Mouse (Mus musculus): ENCODE measurements around the gene Nyap1. TPM values are rescaled to one million over a fixed set of nuclear protein-coding genes. Genes with fewer than 3 reads are reported as not detected.

Gene Nyap1
- polyA plus RNA-seq, 1 experiment from 2014 or later = 0.23 TPM

DNA sequence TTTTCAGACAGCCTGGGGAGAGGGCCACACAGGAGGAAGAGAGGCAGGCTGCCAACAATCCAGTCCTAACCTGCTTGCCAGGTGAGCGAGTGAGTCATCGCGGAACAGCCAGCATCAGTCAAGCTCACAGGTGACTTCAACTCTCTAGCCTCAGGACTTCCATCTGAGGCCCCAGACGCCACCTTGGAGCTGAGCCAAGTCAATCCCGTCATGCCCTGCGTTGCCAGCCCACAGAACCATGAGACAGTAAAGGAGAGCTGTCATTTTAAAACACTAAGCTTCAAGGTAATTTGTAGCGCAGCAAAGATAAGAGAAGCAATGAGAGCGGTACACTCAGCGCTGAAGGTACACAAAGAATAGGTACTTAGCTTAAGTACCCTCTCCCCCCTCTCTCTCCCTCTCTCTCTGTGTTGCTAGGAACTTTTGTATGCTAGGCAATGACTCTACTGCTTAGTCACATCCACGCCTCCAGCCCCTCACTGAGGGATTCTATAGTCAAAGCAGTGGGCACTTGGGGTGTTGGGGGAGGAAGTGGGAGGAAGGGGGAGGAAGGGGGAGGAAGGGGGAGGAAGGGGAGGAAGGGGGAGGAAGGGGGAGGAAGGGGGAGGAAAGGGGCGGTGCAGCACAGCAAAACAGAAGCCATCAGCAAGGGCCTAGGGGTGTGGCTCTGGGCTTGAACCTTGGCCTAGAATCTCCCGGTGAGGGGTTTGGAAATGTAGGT is 34.3 kb downstream of the Nyap1 start:
- peak overlapping the region; percentile 76 for H3K27ac ChIP-seq
- H3K36me3 ChIP-seq (ENCODE audit: inconsistent target) = no peaks in the 10 kb centered on the region
- WGBS (ENCODE audit: missing documents) = 11% methylated on average over 12 of the region's 12 CpGs
- H3K79me2 ChIP-seq (ENCODE audit: inconsistent target) = no peaks in the 10 kb centered on the region
- H3K4me3 ChIP-seq (ENCODE audit: inconsistent target) = no peak overlapping the region

DNA sequence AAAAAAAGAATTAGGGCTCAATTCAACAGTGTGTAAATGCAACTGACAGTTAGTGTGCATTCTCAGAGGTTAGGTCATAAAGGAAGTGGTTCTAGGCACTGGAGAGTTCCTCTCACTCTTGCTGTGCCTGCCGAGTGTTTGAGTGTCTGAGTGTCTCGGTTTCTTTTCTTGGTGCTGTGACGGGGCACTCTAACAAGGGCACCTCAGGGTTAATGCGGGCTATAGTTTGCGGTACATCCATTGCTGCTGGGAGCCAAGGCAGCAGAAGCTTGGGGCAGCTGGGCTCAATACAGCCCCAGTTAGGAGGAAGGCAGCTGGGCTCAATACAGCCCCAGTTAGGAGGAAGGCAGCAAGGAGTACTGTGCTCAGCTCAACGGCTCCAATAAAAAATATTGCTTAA is 36.2 kb downstream of the Nyap1 start:
- Histone ChIP-seq H3K4me3 (ENCODE audit: inconsistent target) (peak overlapping the region; percentile 17; the same call in 1 of the 2 replicates), H3K36me3 (ENCODE audit: inconsistent target) (no peaks in the 10 kb centered on the region), H3K79me2 (ENCODE audit: inconsistent target) (no peaks in the 10 kb centered on the region), H3K27ac (peak overlapping the region; percentile 76)
- WGBS (ENCODE audit: missing documents) = 2% methylated on average over 6 of the region's 6 CpGs

DNA sequence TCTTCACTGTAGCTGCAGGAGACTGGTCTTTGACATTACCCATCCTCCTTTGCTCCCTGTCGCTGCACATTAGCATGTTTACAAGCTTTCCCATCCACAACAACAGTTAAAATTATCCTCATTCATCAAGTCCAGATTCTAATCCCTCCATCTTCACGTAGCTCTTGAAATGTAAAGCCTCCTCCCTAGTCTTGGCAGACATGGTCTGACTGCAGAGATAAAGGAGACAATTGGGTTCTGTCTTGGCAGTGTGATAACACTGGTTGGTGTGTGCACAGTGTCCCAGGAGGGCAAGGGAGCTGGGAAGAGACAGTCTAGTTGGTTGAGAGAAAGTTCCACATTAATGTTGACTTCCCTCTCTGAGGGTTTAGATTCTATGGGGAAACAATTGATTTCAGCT is 41.6 kb downstream of the Nyap1 start:
- Histone ChIP-seq H3K4me3 (ENCODE audit: inconsistent target) (no peak overlapping the region), H3K27ac (no peak overlapping the region), H3K79me2 (ENCODE audit: inconsistent target) (no peaks in the 10 kb centered on the region), H3K36me3 (ENCODE audit: inconsistent target) (no peaks in the 10 kb centered on the region)
- WGBS (ENCODE audit: missing documents) = 85% methylated on average over 2 of the region's 2 CpGs

DNA sequence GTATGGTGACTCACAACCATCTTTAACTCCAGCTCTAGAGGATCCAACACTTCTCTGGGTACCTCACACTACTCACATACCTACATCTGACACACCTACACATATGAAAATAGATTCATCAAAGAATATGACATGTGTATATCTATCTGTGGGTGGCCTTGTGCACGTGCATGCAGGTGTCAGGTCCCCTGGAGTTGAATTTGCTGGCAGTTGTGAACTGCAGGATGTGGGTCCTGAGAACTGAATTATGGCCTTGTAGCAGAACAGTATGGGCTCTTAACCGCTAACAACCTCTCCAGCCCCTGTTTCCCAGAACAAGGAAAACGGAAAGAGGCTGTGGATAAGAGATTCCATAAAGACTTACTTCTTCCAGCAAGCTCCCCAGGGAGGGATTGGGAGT is 42.3 kb downstream of the Nyap1 start:
- H3K4me3 ChIP-seq (ENCODE audit: inconsistent target) = no peak overlapping the region
- no peak overlapping the region for H3K27ac ChIP-seq
- WGBS (ENCODE audit: missing documents) = 88% methylated on average over 3 of the region's 3 CpGs
- H3K79me2 ChIP-seq (ENCODE audit: inconsistent target) = no peaks in the 10 kb centered on the region
- no peaks in the 10 kb centered on the region for H3K36me3 ChIP-seq (ENCODE audit: inconsistent target)

DNA sequence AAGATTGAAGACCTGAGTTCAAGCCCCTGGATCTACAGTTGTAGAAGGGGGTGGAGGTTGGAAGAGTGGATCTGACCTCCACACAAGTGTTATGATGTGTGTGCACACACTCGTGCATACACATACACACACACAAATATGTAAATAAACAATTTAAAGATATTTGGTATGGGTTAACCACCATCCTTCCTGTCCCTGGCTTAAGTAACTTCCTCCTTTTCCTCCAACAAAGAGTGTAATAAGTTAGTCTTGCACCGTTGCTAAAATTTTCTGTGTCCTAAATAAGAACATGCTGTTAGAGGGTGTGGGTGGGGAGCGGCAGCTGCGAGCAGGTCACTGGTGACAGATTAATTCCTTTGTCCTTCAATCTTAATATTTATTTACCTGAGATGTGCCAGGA is 45.5 kb downstream of the Nyap1 start:
- no peak overlapping the region for H3K27ac ChIP-seq
- WGBS (ENCODE audit: missing documents) = 2% methylated on average over 4 of the region's 4 CpGs
- no peaks in the 10 kb centered on the region for H3K79me2 ChIP-seq (ENCODE audit: inconsistent target)

DNA sequence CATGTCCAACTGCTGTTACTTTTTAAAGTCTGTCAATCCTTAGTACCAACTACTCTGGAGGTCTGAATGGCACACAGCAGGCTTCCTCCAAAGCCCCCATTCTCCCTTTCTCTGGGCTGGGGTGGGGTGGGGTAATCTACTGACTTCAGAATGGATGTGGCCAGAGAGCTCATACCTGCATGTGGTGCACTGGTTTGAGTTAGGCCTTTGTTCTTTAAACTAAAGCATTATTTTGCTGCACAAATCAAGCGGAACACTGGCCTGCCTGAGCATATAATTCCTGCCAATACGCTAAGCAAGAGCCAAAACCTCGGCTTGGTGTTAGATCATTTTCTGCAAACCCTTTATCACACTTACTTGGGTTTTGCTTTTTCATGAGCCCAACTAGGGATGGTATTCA is 46.6 kb downstream of the Nyap1 start:
- Histone ChIP-seq H3K79me2 (ENCODE audit: inconsistent target) (no peaks in the 10 kb centered on the region), H3K36me3 (ENCODE audit: inconsistent target) (no peaks in the 10 kb centered on the region), H3K4me3 (ENCODE audit: inconsistent target) (no peak overlapping the region), H3K27ac (no peak overlapping the region)
- 91% methylated on average over 3 of the region's 3 CpGs for WGBS (ENCODE audit: missing documents)

More for the DNA sequence above, 45.5 kb downstream of the Nyap1 start:
- Histone ChIP-seq H3K36me3 (ENCODE audit: inconsistent target) (no peaks in the 10 kb centered on the region), H3K4me3 (ENCODE audit: inconsistent target) (no peak overlapping the region)

DNA sequence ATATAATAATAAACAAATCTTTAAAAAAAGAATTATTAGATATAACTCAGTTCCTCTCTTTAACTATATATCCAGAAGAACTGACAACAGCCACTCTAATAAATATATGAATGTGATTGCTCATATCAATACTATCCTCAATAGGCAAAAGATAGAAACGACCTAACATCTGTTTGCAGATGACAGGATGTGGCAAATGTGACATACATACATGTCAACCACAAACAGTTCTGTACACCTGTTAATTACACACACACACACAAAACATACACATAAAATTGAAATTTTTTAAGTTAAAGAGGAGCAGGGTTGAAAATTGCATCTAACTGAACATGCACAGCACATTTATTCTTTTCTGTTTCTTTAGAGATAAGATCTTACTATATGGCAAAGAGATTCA is 49.5 kb downstream of the Nyap1 start:
- 64% methylated on average over 1 of the region's 1 CpGs for WGBS (ENCODE audit: missing documents)
- Histone ChIP-seq H3K27ac (no peak overlapping the region), H3K79me2 (ENCODE audit: inconsistent target) (no peaks in the 10 kb centered on the region), H3K36me3 (ENCODE audit: inconsistent target) (no peaks in the 10 kb centered on the region), H3K4me3 (ENCODE audit: inconsistent target) (no peak overlapping the region)

DNA sequence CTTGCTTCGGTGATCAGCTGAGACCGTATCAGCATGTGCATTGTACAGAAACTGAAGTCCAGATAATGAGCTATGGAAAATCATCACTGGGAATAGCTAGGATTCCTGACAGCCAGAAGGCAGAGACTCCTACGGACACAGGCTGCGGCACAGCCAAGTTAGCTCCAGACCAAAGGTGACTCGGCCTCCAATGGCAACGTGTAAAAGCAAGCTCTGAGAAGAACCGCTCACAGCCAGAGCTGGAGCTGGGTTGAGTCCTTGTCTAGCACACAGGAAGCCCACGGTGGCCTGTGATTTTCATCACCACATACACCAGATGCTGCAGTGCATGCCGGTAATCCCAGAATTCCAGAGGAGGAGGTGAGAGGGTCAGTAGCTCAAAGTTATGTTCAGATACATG is 50.9 kb downstream of the Nyap1 start:
- H3K27ac ChIP-seq = no peak overlapping the region
- no peaks in the 10 kb centered on the region for H3K36me3 ChIP-seq (ENCODE audit: inconsistent target)
- no peaks in the 10 kb centered on the region for H3K79me2 ChIP-seq (ENCODE audit: inconsistent target)
- H3K4me3 ChIP-seq (ENCODE audit: inconsistent target) = no peak overlapping the region
- WGBS (ENCODE audit: missing documents) = 84% methylated on average over 8 of the region's 9 CpGs

DNA sequence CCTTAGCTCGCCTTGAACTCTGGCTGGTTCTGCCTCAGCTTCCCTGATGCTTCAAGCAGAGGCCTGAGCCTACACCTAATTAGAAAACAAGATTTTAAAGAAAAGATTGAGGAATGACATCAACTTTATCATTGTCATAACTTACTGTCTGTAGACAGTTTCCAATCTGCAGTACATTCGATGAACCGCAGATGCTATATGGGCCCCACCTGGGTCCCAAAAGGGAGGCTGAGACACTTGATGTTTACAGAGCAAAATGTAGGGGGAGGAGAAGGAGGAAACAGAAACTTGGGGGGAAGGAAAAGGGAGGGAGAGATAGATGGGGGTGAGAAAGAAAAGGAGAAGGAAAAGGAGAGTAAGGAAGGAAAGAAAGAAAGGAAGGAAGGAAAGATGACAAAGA is 51.4 kb downstream of the Nyap1 start:
- H3K79me2 ChIP-seq (ENCODE audit: inconsistent target) = no peaks in the 10 kb centered on the region
- 93% methylated on average over 3 of the region's 3 CpGs for WGBS (ENCODE audit: missing documents)
- H3K4me3 ChIP-seq (ENCODE audit: inconsistent target) = no peak overlapping the region
- no peak overlapping the region for H3K27ac ChIP-seq
- H3K36me3 ChIP-seq (ENCODE audit: inconsistent target) = no peaks in the 10 kb centered on the region

DNA sequence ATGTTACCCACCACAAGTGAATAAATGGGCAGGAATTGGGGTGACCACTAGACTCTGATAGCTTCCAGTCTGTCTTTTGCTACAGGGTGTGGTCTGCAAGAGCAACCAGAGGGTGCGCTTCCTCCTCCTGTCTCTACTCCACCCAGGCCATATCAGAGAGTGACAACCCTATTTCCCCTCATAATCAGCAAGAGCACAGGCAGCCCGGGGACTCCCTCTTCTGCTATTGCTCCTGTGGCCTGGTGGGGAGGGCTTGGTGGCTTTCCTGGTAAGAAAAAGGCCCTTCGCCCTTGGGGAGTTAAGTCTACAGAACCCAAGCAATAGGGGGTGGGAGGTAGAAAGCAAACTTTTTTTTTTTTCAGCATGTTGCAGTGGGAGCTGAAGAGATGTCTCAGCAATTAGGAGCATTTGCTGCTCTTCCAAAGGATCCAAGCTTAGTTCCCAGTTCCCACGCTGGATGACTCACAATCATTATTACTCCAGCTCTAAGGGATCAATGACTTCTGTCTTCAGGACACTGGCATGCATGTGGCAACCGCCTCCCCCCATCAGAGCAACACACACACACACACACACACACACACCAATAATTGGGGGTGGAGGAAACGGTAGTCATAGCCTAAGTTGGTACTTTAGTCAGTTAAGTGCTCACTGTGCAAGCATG is 55.1 kb downstream of the Nyap1 start:
- Histone ChIP-seq H3K36me3 (ENCODE audit: inconsistent target) (no peaks in the 10 kb centered on the region), H3K27ac (peak overlapping the region; percentile 13), H3K79me2 (ENCODE audit: inconsistent target) (peaks cover 25% of the 10 kb centered on the region), H3K4me3 (ENCODE audit: inconsistent target) (no peak overlapping the region)
- 53% methylated on average over 6 of the region's 6 CpGs for WGBS (ENCODE audit: missing documents)

DNA sequence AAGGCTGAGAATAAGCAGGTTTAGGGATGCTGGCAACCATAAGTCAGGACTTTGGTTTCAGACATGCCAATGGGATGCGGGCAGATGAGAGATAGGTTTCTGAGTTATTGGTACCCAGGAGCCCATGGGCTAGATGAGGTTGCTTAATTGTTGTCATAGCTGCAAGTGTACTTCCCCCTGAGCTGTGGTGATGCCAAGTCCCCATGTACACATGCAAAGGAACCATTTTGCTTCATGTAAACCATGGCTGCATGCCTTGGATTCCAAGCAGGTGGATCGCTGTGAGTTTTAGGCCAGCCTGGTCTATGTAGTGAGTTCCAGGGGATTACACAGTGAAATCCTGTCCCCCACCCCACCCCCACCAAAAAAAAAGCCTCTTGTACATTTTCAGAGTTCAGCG is 55.8 kb downstream of the Nyap1 start:
- Histone ChIP-seq H3K4me3 (ENCODE audit: inconsistent target) (no peak overlapping the region), H3K27ac (peak overlapping the region; percentile 13)
- 73% methylated on average over 3 of the region's 3 CpGs for WGBS (ENCODE audit: missing documents)

DNA sequence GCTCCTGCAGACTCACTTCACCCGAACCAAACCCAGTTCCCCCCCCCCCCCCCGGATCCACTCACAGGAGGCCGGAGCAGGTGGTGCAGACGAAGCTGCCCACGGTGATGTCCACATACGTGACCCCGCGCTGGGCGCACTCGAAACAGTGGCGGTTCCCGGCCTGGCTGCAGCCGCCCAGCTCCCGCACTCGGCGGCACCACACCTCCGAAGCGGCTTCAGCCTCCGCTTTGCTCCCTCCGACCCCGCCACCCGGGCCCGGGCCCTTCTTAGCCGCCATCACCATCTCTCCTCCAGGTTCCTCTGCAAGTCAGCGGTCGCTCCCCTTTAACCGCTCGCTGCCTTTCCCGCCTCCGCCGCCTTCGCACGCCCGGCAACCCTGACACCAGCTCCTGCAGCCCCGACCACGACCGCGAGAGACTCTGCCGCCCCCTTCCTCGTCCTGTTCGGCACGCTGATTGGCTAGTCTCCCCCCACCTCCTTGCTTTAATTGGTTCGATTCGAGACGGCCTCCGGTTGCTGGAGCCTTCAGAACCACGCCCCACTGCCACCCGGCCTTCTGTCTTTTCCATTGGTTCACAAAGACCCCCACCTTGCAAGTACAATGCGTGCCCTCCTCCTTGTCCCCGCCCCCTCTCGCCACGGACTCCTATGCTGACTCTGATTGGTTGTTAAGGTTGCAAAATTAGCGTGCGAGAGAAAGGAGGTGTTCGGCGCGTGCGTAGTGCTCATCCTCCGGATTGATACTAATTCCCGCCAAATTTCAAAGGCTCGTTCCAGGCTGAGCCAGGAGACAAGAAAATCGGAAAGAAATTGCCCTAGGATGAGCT is 56.9 kb downstream of the Nyap1 start, which contains the start of gene Agfg2:
Gene Agfg2, minus strand, starts transcription at position 433 of the 830 bp plus-strand sequence.
- H3K27ac ChIP-seq = peak within 1 kb of the TSS; percentile 63
- H3K79me2 ChIP-seq (ENCODE audit: inconsistent target) = peaks cover 42% of the 10 kb centered on the region
- H3K36me3 ChIP-seq (ENCODE audit: inconsistent target) = no peaks in the 10 kb centered on the region
- H3K4me3 ChIP-seq (ENCODE audit: inconsistent target) = peak within 1 kb of the TSS; percentile 68
- 3% methylated on average over 52 of the region's 62 CpGs for WGBS (ENCODE audit: missing documents)

More for the DNA sequence above, 55.8 kb downstream of the Nyap1 start:
- no peaks in the 10 kb centered on the region for H3K36me3 ChIP-seq (ENCODE audit: inconsistent target)
- H3K79me2 ChIP-seq (ENCODE audit: inconsistent target) = peaks cover 31% of the 10 kb centered on the region

DNA sequence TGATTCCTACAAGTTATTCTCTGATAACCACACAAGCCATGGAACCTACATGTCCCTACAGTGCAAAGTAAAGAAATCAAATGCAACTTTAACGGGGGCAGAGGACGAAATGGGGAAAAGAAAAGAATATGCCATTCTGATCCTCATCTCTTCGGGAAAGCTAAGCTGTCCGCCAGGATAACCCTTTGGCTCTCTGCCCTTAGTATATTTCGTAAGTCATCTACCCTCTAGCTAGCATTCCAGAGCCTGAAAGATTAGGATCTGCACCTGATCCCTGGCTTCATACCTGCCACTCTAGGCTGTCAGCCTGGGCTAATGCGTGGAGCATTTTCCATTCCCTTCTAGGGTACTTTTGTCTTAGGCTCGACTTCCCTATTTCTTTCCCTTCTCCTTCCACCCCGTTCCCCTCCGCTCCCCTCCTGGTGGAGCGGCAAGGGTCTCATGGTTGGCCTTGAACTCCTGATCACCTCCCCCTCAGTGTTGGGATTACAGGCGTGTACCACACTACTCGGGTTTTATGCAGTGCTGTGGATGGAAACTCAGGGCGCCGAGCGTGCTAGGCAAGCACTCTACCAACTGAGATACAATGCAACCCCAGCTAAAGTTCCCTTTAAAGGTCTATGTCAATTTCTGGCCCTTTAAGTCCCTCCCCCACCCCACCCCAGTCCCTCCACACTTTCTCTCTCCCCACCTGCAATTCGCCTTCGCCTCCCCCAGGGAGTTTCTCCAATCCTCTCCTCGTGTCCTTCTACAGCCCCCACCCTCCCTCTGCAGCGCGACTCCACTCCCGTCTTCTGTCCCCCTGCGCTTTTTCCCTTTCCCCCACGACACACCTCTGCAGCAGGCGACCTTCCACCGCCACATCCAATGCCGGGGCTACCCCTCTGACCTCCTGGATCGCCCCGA is 57.8 kb downstream of the Nyap1 start:
- H3K4me3 ChIP-seq (ENCODE audit: inconsistent target) = peak overlapping the region; percentile 68
- H3K27ac ChIP-seq = peak overlapping the region; percentile 63
- no peaks in the 10 kb centered on the region for H3K36me3 ChIP-seq (ENCODE audit: inconsistent target)
- 8% methylated on average over 28 of the region's 28 CpGs for WGBS (ENCODE audit: missing documents)
- H3K79me2 ChIP-seq (ENCODE audit: inconsistent target) = peaks cover 51% of the 10 kb centered on the region

DNA sequence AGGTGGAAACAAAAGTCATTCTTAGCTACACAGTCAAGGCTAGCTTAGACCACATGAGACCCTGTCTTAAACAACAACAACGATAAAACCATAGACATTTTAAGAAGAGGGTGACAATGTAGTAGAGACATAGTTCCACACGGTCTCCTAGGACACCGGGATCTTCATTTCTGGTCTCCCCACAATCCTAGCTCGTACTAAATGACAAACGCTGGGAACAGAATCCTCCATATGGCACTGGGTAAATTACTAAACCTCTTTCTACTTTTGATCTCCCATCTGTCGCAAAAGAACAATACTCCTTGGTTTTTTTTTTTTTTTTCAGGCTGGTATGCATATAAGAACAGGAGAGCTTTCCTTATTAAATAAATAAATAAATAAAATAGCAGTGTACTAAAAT is 58.9 kb downstream of the Nyap1 start:
- Histone ChIP-seq H3K4me3 (ENCODE audit: inconsistent target) (no peak overlapping the region), H3K27ac (no peak overlapping the region), H3K79me2 (ENCODE audit: inconsistent target) (peaks cover 62% of the 10 kb centered on the region), H3K36me3 (ENCODE audit: inconsistent target) (no peaks in the 10 kb centered on the region)
- WGBS (ENCODE audit: missing documents) = 91% methylated on average over 6 of the region's 6 CpGs
